Mouse (Mus musculus) bone marrow macrophage, adult 2 months (primary cell): ENCODE results near the gene Uvrag.

Experiments used
- CTCF ChIP-seq: IDR thresholded peaks from 2 replicates; pipeline ENCODE4 v1.5.1; 2012; ENCODE audit warnings: low read depth, mild to moderate bottlenecking, low read length, moderate library complexity
- POLR2A ChIP-seq: IDR thresholded peaks from 2 replicates; pipeline ENCODE4 v1.6.1; 2012; ENCODE audit warnings: mild to moderate bottlenecking, low read depth, low read length, borderline replicate concordance

DNA sequence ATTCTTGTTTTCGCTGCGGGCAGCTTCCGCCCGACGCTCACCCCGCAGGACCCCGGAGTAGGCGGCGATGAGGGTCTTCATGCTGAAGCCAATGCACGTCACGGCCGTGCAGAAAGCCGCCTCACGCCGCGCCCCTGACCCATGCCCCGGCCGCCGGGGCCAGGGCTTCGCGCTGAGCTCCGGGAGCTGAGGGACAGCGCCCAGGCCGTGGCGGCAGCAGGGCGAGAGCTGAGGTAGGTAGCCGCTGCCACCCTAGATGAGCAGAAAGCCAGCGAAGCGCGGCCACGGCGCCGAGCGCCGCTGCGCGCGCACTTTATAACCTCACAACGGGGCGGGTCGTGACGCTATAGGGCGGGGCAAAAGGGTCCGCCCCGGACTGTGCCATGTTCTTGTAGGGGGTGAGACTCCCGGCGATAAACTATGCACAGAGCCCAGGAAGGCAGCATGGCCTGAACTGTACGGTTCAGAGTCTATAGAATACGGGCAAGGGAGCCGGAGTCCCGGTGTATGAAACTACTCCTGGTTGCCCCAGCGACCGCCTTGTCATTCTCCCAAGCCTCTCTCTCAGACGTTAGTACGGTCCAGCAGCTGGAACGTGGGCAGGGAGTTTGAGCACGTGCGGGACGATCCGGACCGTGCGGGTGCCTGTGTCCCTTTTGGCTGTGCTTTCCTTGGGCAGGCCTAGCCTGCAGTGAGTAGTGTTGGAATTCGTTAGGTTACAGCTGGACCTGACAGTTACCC, 41.7 kb upstream of the Uvrag start, which contains the start of gene Dgat2:
- no peak for TF ChIP-seq CTCF
- peak; percentile 58; the same call in 1 of the 2 replicates for TF ChIP-seq POLR2A
